Mouse (Mus musculus): ENCODE measurements at regions not wholly inside any gene's neighbourhood (a gene's known extent, or its start where the extent isn't known, plus 50 kb on each side); places are given as distances from the start of the nearest gene placed in this dataset.

DNA sequence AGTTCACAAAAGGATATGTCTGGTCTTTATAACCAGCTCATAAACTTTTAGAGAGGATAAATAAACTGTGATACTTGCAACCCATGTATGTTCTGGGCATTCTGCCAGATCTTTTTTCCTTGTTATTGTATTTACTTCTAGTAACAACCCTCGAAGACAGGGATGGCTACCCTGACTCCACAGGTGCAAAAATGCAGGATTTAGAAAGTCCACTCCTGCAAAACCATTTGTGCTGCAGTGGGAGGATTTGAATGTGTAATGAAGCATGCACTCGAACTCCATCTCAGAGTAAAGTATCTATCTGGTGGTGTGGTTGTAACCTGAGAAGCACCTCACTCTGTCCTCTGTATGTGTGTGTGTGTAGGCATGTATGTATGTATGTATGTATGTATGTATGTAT lies 294.3 kb upstream of the Auts2 start:
- Histone ChIP-seq H3K9me3 (no peaks in the 10 kb centered on the region), H3K4me2 (no peak overlapping the region), H3K36me3 (no peaks in the 10 kb centered on the region), H3K27me3 (no peaks in the 10 kb centered on the region), H3K27ac (replicated peaks) (no peak overlapping the region), H3K4me3 (no peak overlapping the region), H3K9ac (no peak overlapping the region), H3K4me1 (replicated peaks) (no peaks in the 10 kb centered on the region)
- 47% methylated on average over 2 of the region's 2 CpGs for WGBS
- no peak for ATAC-seq (ENCODE audit: low read depth)

DNA sequence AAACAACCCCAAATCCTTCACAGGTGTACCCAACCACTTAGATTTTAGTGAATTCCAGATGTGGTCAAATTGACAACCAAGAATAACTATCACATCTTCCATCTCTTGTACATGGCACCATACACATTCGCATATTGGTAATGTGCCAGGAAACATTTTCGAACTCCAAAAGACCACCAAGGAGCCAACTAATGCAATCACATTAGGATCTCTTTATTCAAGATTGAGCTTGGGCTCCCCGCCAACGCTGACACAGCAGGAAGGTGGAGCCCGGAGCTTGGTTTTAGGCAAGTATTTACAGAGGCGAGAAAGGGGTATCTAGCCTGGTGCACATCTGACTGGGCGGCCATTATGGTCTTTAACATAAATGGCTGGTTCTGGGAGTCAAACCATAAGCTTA lies 285.8 kb upstream of the Auts2 start:
- 0 out of 2 replicates have a peak, but pooled peaks cover 5% of the 10 kb centered on the region for H3K4me1 ChIP-seq (replicated peaks)
- no peaks in the 10 kb centered on the region for H3K36me3 ChIP-seq
- no peak overlapping the region for H3K4me2 ChIP-seq
- no peak overlapping the region for H3K4me3 ChIP-seq
- H3K27ac ChIP-seq (replicated peaks) = no peak overlapping the region
- no peak overlapping the region for H3K9ac ChIP-seq
- 80% methylated on average over 7 of the region's 7 CpGs for WGBS
- ATAC-seq (ENCODE audit: low read depth) = no peak
- no peaks in the 10 kb centered on the region; the same call in 1 of the 2 replicates for H3K27me3 ChIP-seq
- H3K9me3 ChIP-seq = no peaks in the 10 kb centered on the region

DNA sequence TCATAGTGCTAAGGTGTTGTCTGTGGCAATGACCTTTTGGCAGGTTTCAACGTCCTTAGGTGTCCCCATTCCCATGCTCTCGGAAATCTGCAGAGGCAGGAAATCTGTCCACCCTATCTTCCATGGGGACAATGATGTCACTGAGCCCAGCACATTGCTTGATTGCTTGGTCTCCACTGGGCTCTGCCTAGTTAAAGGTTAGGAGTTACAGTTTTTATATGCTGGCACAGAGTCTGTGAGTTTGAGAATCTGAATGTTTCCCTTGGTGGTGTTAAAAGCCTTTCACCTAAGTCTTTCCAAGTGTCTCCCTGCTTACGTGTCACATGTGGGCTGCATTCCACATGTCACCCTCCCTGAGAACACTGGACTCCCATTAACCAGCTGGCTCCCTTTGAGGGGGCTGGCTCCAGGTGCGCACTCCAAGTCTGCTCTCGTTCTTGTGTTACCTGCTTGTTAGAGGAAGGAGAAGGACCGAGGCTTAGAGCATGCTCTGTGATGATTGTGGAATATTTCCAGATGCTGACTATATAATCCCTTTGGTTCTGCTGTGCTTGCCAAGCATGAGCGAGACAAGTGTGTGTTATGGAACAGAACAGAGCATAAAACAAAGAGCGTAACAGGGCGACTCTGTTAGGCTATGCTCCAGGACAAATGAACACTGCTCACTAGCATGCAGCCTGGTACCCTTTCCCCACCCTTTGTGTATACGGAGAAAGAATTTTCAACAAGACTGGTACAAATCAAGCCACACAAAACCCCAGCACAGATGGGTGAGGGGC lies 284.6 kb upstream of the Auts2 start:
- no peak overlapping the region for H3K4me3 ChIP-seq
- no peak overlapping the region for H3K9ac ChIP-seq
- H3K27ac ChIP-seq (replicated peaks) = no peak overlapping the region
- no peak for ATAC-seq (ENCODE audit: low read depth)
- no peak overlapping the region for H3K4me2 ChIP-seq
- H3K4me1 ChIP-seq (replicated peaks) = 0 out of 2 replicates have a peak, but pooled peaks cover 5% of the 10 kb centered on the region
- H3K9me3 ChIP-seq = no peaks in the 10 kb centered on the region
- H3K27me3 ChIP-seq = no peaks in the 10 kb centered on the region; the same call in 1 of the 2 replicates
- H3K36me3 ChIP-seq = no peaks in the 10 kb centered on the region
- 79% methylated on average over 10 of the region's 10 CpGs for WGBS

DNA sequence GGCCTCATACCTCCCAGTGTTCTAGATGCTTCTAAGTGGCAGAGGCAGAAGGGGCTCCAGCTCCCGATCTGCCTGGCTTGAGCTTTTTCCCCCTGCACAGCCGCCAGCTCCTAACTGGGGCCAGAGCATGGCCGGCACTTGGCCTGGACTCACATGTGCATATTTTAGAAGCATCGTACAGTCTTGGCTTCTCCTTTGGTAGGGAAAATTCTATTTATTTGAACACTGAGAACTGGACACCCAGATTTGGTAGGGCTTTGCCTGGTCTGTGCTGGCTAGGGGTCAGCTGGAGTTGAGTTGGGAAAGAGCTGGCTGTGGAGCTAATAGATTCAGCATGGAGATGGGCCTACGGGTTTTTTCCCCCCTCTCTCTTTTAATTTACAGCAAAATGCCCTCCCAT lies 282.9 kb upstream of the Auts2 start:
- Histone ChIP-seq H3K27me3 (no peaks in the 10 kb centered on the region; the same call in 1 of the 2 replicates), H3K9me3 (no peaks in the 10 kb centered on the region), H3K27ac (replicated peaks) (no peak overlapping the region), H3K4me2 (no peak overlapping the region), H3K9ac (no peak overlapping the region), H3K4me3 (no peak overlapping the region), H3K4me1 (replicated peaks) (0 out of 2 replicates have a peak, but pooled peaks cover 5% of the 10 kb centered on the region), H3K36me3 (no peaks in the 10 kb centered on the region)
- ATAC-seq (ENCODE audit: low read depth) = no peak
- 88% methylated on average over 5 of the region's 5 CpGs for WGBS

DNA sequence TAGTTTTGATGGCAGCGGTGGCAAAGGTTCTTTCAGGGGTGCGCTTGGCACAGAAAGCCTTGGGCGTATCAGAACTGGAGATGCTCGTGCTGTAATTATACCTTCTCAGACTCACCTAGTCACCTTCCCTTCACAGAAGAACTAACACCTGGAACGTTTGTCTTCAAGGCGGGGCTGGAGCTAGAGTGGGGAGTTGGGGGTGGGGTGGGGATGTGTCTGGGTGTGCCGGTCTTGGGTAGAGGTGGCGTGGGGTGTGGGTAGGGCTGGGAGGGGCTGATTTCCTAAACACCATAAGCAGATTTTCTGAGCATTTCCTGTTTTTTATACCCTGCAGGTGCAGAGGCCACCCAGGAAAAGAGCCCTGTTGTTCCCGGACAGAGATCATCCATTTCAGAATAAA lies 274.5 kb upstream of the Auts2 start:
- Histone ChIP-seq H3K27ac (replicated peaks) (no peak overlapping the region), H3K9ac (no peak overlapping the region), H3K4me1 (replicated peaks) (no peaks in the 10 kb centered on the region), H3K4me2 (no peak overlapping the region), H3K9me3 (no peaks in the 10 kb centered on the region), H3K36me3 (no peaks in the 10 kb centered on the region), H3K27me3 (no peaks in the 10 kb centered on the region), H3K4me3 (no peak overlapping the region)
- 92% methylated on average over 9 of the region's 9 CpGs for WGBS
- ATAC-seq (ENCODE audit: low read depth) = no peak

DNA sequence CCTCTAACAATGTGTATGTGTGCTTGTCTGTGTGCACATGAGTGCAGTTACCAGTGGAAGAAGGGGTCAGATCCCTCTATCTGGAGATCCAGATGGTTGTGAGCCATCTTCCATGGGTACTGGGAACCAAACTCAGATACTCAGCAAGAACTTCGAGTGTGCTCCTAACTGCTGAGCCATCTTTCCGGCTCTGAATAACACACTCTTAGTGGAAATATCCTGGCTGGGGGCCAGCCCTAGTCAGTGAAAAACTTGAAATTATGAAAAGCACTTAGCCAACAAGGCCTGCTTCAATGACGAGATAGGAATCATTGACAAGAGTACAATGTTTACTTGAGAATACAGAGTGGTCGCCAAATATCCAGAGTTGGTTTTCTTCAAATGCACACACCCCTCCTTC lies 266.0 kb upstream of the Auts2 start:
- WGBS = 78% methylated on average over 4 of the region's 4 CpGs
- no peak for ATAC-seq (ENCODE audit: low read depth)

DNA sequence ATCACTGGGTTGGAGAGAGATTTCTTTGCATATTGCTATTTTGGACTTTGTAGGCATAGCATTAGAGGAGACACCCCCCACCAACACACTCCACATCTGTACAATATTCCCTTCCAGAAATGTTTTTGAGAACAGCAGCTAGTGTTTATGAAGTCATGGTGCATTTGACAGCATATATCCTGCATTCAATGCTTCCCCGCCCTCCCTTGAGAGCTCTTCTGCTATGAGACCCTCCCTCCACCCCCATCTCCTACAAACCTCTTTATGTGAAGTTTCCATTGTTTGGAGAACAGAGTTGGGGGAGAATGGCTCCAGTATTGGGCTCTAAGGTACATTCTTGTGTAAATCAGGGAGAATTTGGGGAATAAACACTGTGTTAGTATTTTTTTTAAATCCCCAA lies 252.9 kb upstream of the Auts2 start:
- Histone ChIP-seq H3K9me3 (peaks cover 9% of the 10 kb centered on the region), H3K4me3 (no peak overlapping the region), H3K4me1 (replicated peaks) (no peaks in the 10 kb centered on the region), H3K27me3 (no peaks in the 10 kb centered on the region), H3K27ac (replicated peaks) (no peak overlapping the region), H3K9ac (no peak overlapping the region), H3K4me2 (no peak overlapping the region), H3K36me3 (no peaks in the 10 kb centered on the region)
- ATAC-seq (ENCODE audit: low read depth) = no peak
- 71% methylated on average over 1 of the region's 1 CpGs for WGBS

More for the DNA sequence above, 266.0 kb upstream of the Auts2 start:
- no peak overlapping the region for H3K4me2 ChIP-seq
- H3K9ac ChIP-seq = no peak overlapping the region
- H3K4me3 ChIP-seq = no peak overlapping the region
- 0 out of 2 replicates have a peak, but pooled peaks cover 8% of the 10 kb centered on the region for H3K9me3 ChIP-seq
- no peaks in the 10 kb centered on the region for H3K4me1 ChIP-seq (replicated peaks)
- no peaks in the 10 kb centered on the region for H3K27me3 ChIP-seq
- H3K36me3 ChIP-seq = no peaks in the 10 kb centered on the region
- no peak overlapping the region for H3K27ac ChIP-seq (replicated peaks)

DNA sequence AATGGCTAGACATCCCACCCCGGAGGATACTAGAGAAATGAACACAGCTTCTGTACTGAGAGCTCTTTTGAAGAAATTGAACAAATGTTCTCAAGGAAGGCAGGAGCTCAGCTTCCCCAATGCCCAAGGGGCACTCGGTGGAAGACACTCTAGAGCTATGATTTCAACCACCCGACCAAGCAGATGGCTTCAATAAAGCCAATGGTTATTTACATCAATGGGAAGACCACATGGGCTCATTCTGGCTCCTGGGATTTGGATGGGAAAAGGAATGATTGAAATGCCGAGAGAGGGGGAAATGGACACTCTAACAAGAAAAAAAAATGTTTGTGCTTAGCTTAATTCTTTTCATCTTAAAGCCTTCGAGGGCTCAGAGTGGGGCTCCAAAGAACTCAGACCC lies 249.3 kb upstream of the Auts2 start:
- 0 out of 2 replicates have a peak, but pooled peaks cover 4% of the 10 kb centered on the region for H3K9me3 ChIP-seq
- no peak overlapping the region for H3K9ac ChIP-seq
- ATAC-seq (ENCODE audit: low read depth) = no peak
- no peaks in the 10 kb centered on the region for H3K27me3 ChIP-seq
- no peak overlapping the region for H3K27ac ChIP-seq (replicated peaks)
- H3K4me3 ChIP-seq = no peak overlapping the region
- H3K36me3 ChIP-seq = no peaks in the 10 kb centered on the region
- no peaks in the 10 kb centered on the region for H3K4me1 ChIP-seq (replicated peaks)
- no peak overlapping the region for H3K4me2 ChIP-seq
- WGBS = 65% methylated on average over 5 of the region's 5 CpGs

DNA sequence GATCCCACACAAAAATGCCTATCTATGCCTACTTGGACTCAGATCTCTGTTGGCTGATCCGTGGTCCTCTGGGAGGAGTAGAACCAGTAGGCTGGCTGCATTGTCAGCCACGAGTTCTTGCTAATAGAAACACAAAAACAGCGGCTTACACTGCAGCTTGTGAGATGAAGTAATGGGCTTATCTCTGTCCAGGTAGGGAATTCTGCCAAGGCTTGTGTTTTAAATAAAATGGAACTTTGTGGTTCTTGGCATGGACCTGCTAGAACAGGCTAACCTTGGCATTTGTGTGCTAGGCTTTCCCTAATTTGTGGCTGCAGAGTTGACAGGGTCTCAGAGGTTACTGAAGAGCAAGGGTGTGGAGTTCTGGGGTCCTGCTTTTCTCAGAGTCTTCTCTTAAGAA lies 242.1 kb upstream of the Auts2 start:
- no peak for ATAC-seq (ENCODE audit: low read depth)
- H3K27me3 ChIP-seq = no peaks in the 10 kb centered on the region
- no peak overlapping the region for H3K4me2 ChIP-seq
- no peak overlapping the region for H3K4me3 ChIP-seq
- H3K27ac ChIP-seq (replicated peaks) = peak overlapping the region; percentile 38; the same call in 1 of the 2 replicates
- no peaks in the 10 kb centered on the region for H3K36me3 ChIP-seq
- H3K4me1 ChIP-seq (replicated peaks) = peaks cover 18% of the 10 kb centered on the region
- H3K9ac ChIP-seq = no peak overlapping the region
- 55% methylated on average over 3 of the region's 3 CpGs for WGBS
- 0 out of 2 replicates have a peak, but pooled peaks cover 4% of the 10 kb centered on the region for H3K9me3 ChIP-seq

DNA sequence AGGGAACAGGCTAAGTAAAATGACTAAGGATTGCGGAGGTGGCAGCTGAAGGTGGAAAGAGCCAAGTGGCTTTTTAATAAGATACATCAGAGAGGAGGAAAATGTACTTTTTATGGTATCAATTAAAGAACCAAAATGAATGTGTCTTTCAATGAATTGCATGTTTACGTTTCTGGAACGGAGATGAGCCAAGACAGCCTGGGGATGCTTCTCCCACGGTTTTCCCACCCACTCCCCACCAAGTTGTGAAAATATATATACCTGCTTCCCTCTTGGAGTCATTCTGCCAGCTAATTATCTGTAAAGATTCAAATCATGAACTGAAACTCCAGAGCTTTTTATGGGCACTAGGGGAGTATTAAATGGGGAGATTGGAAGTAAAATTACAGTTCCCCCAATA lies 241.6 kb upstream of the Auts2 start:
- Histone ChIP-seq H3K27ac (replicated peaks) (0 out of 2 replicates have a peak overlapping the region, but pooled peaks have one; percentile 15), H3K4me1 (replicated peaks) (peaks cover 18% of the 10 kb centered on the region), H3K9ac (no peak overlapping the region), H3K27me3 (no peaks in the 10 kb centered on the region), H3K4me2 (no peak overlapping the region), H3K9me3 (0 out of 2 replicates have a peak, but pooled peaks cover 2% of the 10 kb centered on the region), H3K36me3 (no peaks in the 10 kb centered on the region), H3K4me3 (no peak overlapping the region)
- no peak; the same call in 1 of the 2 replicates for ATAC-seq (ENCODE audit: low read depth)
- WGBS = 53% methylated on average over 4 of the region's 4 CpGs

DNA sequence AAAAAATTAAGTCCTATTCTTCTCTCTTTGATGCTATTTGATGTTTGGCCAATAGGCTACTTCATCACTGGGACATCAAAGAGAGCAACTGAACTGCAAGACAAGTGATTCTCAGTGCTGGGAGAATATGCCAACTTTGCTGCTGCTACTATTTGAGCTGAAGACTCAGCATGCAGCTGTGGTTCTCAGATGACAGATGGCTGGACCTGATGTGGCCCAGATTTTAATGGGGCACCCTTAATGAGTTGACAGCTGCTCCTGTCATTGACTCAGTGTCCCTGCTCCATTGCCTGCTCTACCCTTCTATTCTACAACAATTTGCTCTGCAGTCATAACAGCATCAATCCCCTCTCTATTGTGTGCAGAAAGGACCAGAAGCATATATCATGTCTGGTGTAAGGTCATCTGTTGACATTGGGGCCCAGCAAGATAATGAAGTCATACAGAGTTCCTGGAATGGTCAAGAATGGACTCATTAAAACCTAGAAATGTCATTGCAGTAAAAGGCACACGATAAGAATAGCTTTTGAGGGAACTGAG lies 231.1 kb upstream of the Auts2 start:
- no peak overlapping the region for H3K27ac ChIP-seq (replicated peaks)
- no peak overlapping the region for H3K9ac ChIP-seq
- H3K27me3 ChIP-seq = no peaks in the 10 kb centered on the region
- no peak for ATAC-seq (ENCODE audit: low read depth)
- H3K36me3 ChIP-seq = no peaks in the 10 kb centered on the region
- no peaks in the 10 kb centered on the region for H3K9me3 ChIP-seq
- no peaks in the 10 kb centered on the region for H3K4me1 ChIP-seq (replicated peaks)
- no peak overlapping the region for H3K4me2 ChIP-seq
- 56% methylated on average over 1 of the region's 1 CpGs for WGBS
- H3K4me3 ChIP-seq = no peak overlapping the region

DNA sequence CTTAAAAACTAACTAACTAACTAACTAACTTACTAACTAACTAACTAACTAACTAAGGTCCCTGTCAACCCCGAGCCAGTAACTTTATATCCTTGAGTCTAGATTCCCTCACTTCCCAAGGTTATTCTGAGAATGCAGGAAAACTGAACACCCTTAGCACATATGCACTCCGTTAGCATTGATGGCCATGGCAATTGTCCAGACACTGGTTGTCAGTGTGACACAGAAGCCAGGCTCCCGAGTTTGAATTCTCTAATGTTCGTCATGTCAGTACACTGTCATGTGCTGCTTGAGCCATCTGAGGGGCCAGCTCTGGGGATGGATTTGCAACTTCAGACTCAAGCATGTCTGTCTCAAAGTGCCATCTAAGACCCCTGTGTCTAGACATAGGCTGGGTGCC lies 217.3 kb upstream of the Auts2 start:
- ATAC-seq (ENCODE audit: low read depth) = no peak
- no peaks in the 10 kb centered on the region for H3K9me3 ChIP-seq
- no peaks in the 10 kb centered on the region for H3K4me1 ChIP-seq (replicated peaks)
- H3K27me3 ChIP-seq = no peaks in the 10 kb centered on the region
- H3K36me3 ChIP-seq = no peaks in the 10 kb centered on the region
- no peak overlapping the region for H3K4me2 ChIP-seq
- no peak overlapping the region for H3K9ac ChIP-seq
- no peak overlapping the region for H3K4me3 ChIP-seq
- no peak overlapping the region for H3K27ac ChIP-seq (replicated peaks)
- WGBS = 81% methylated on average over 4 of the region's 4 CpGs

Data from neural tube, embryonic 13.5 days (tissue).